Mouse (Mus musculus) brain, embryonic 14.5 days (tissue): ENCODE data around the gene Plcg2. TPM values are rescaled to one million over a fixed set of nuclear protein-coding genes. Genes with fewer than 3 reads are reported as not detected.

ENCODE experiments used
- DNase-seq: peaks from one replicate; pipeline ENCODE4 v3.0.0-alpha.2; 2011; ENCODE audit warnings: low read depth
- CTCF ChIP-seq: fragments of 200-500 bp; IDR thresholded peaks from 2 replicates; pipeline ENCODE4 v1.5.1; 2012; ENCODE audit warnings: inconsistent platforms, mild to moderate bottlenecking, moderate library complexity, borderline replicate concordance; ENCODE audit not compliant: insufficient read depth, insufficient read length; ENCODE audit errors: extremely low read depth
- POLR2A ChIP-seq: fragments of 200-500 bp; IDR thresholded peaks from 2 replicates; pipeline ENCODE4 v1.6.1; 2012; ENCODE audit warnings: mild to moderate bottlenecking, inconsistent platforms, borderline replicate concordance; ENCODE audit not compliant: poor library complexity, insufficient read depth, insufficient read length, severe bottlenecking; ENCODE audit errors: extremely low read depth
- polyA plus RNA-seq: library from polyadenylated mRNA; depleted of rRNA; stranded (reverse); fragments of >200 nt; gene quantifications from 2 replicates; pipeline ENCODE4 v1.2.3, GENCODE M21; 2012

Plcg2 gene
- polyA plus RNA-seq, 1 experiment, result 1.5 TPM

DNA sequence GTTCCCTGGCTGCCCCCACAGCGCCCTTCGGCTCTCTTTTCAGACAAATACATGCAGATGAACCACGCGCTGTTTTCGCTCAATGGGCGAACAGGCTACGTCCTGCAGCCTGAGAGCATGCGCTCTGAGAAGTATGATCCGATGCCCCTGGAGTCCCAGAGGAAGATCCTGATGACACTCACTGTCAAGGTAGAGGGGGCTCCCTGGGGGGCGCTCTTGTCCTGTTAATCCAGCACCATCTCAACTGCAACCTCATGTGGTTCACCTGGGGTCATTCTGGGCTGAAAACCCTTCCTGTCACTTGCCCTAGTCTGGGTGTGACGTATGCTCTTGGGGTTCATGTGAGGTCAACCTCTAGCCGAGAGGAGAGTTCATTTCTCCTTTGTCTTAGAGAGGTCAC is 114.8 kb downstream of the Plcg2 start:
- DNase-seq, result no peak
- TF ChIP-seq POLR2A (no peak), CTCF (no peak)

DNA sequence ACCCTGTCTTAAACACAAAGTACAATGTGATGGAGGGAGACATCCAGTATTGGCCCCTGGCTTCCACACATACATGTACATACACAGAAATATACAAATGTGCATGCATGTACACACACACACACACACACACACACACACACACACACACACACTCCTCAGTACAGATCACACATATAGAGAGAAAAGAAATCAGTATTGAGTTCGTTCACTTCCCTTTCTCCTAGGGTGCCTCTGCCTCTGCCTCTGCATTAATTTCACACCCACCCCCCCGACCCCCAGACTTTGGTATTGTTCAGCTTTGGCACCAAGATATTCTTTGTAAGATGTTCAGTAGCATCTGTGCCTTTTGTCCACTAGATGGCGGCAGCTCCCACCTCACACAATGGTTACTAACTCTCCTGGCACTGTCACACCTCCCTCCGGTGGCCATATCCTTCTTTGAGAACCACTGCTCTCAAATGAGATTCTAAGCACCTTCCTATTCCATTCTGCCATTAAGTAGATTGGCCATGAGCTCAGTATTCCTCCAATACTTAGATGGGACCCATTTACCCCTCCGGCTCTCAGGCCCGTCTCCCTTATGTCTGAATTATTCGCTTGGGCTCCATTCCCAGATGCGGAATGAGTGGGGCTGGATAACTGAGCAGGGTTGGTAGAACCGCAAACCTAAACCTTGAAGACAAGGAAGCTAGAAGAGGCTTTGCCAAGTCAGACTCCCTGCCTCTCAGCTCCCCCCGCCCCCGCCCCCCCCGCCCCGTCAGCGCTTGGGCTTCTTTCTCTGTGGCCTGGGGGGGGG is 128.1 kb downstream of the Plcg2 start:
- DNase-seq, result peak; percentile 88
- TF ChIP-seq CTCF (peak; percentile 84), POLR2A (no peak)

DNA sequence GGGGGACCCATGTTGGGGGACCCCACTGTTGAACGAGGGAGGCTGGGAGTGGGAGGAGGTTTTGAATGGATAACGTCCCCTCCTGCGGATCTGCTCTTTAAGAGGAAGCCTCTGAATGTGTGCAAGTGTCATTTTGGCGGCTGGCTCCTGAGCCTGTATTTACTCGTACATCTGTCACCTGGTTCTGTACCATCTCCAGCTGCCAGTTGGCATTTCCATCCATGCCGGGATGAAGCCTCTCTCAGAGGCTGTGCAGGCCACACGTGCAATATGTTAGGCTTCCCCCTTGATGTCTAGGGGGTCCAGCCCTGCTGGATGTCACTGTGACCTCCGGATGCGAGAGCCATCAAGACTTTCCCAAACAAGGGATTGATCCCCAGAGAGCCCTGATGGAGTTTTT is 129.0 kb downstream of the Plcg2 start:
- DNase-seq, result peak; percentile 20
- TF ChIP-seq CTCF (no peak), POLR2A (no peak)

DNA sequence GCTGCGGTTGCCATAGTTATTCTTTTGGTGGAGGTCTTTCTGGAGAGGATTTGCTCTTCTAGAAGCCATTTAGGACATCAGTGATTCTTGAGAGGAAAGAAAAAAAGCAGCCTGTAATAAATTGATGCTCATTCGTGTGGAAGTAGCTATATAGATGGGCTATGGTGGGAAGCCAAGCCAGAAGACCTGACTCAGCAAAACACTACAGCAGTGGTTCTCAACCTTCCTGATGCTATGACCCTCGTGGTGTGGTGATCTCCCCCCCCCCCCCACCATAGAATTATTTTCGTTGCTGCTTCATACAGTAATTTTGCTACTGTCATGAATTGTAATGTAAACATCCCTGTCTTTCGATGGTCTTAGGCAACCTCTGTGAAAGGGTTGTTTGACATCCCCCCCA is 134.4 kb downstream of the Plcg2 start:
- TF ChIP-seq POLR2A, result no peak
- no peak for TF ChIP-seq CTCF
- DNase-seq, result no peak

DNA sequence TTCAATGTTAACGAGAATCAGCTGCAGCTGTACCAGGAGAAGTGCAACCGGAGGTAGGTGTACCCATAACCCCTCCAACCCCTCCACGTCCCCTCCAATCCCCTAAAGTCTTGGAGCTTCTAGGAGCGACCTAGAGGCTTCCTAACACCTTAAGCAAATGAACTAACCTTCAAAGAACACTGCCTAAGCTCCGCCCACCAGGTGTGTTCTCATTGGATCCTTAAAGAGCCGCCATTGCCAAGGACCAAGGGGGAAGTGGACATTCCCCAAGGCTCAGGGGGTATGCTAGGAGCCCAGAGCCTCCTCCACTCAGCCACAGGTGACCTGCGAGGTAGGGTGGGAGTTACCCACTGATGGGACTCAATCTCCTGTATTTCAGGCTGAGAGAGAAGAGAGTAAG is 136.3 kb downstream of the Plcg2 start:
- no peak for DNase-seq
- TF ChIP-seq CTCF (no peak), POLR2A (no peak)

DNA sequence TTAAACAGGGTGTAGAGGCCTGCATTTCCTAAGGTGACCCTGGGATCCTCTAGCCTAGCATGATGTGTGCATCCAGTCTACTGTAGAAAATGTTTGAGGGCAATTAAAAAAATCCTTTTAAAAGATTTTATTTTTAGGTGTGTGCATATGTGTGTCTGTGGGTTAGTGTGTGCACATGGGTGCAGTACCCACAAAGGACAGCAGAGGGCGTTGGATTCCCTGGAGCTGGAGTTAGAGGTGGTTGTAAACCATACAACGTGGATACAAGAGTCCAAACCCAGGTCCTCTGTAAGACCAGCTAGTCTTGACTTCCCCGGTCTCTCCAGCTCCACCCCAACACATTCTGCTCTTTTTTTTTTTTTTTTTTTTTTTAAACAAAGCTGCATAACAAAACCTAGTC is 139.4 kb downstream of the Plcg2 start:
- TF ChIP-seq POLR2A (no peak), CTCF (peak; percentile 28; the same call in 1 of the 2 replicates)

DNA sequence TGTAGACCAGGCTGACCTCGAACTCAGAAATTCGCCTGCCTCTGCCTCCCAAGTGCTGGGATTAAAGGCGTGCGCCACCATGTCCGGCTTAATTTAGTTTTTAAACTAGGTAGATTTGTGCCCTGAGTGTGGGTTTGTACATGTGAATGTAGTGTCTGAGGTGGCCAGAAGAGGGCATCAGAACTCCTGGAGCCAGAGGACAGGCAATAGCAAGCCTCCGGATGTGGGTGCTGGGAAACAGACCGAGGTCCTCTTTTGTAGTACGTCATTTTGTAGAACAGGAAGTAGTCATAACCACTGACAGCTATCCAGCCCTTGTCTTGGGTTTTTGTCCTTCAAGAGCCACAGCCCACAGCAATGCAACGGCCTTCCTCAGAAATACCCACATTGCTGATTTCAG is 141.5 kb downstream of the Plcg2 start:
- TF ChIP-seq CTCF (no peak), POLR2A (no peak)
- no peak for DNase-seq

More for the DNA sequence above, 139.4 kb downstream of the Plcg2 start:
- DNase-seq, result no peak

DNA sequence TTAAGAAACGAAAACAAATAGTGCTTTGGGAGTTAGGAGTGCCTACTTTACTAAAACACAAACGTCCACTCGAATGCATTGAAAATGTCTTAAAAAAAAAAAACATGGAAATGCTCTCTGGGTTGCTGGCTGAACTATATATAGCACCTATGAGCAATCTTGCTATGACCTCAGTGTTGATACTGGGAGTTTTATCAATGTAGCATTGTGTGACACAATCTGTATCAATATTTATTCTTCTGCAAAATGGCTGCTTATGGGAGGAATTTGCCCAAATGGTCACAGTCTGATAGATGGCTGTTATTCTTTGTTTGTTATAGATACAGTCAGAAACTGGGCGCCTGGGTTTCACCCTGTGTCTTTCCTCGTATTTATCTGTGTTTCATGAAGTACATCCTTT is 147.4 kb downstream of the Plcg2 start:
- no peak for DNase-seq
- TF ChIP-seq POLR2A (no peak), CTCF (no peak)

DNA sequence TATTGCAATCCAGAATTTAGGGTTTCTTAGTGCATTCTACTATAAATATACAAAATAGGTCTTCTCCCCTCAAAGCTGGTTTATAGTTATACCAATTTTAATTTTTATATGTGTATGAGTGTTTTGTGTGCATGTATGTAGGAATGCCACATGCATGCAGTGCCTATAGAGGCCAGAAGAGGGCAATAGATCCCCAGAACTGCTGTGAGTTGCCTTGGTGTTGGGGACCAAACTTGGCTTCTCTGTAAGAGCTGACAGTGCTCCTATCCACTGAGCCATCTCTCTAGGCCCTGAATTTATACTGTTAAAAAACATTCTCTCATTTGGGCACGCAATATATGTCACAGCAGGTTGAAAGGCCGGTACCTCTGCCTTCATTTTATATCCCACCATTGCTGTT is 147.9 kb downstream of the Plcg2 start:
- DNase-seq, result peak; percentile 85
- TF ChIP-seq POLR2A (no peak), CTCF (peak; percentile 78)

DNA sequence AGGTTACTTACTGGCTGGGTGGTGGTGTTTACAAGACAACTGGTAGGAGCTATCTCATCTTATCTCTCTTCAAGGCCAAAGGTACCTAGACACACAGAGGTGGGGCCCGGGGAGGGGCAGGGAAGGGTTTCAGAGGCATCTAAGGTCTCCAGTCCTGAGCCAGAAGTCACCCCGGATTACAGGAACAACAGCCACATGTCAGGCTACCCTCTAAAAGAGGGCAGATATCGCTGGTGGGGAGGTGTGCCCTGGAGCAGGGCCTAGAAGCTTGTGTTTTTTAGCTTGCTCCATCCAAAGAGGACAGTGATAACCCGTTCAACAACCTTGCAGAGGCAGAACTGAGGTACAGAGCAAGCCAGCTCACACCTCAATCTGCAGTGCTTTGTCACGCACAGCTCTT is 148.3 kb downstream of the Plcg2 start:
- DNase-seq, result no peak
- no peak for TF ChIP-seq CTCF
- no peak for TF ChIP-seq POLR2A

DNA sequence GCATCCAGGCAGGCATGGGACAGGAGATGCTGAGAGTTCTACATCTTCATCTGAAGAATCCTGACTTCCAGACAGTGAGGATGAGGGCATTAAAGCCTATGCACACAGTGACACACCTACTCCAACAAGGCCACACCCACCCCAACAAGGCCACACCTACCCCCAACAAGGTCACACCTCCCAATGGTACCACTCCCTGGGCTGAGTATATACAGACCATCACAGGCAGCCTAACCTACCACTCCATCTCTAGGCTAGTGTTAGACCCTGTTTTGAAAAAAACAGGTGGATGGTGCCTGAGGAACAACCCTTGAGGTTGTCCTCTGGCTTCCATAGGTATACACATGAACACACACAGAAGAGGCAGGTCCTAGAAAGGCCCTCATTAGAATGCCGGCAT is 154.2 kb downstream of the Plcg2 start:
- no peak for DNase-seq
- no peak for TF ChIP-seq CTCF
- TF ChIP-seq POLR2A, result no peak

DNA sequence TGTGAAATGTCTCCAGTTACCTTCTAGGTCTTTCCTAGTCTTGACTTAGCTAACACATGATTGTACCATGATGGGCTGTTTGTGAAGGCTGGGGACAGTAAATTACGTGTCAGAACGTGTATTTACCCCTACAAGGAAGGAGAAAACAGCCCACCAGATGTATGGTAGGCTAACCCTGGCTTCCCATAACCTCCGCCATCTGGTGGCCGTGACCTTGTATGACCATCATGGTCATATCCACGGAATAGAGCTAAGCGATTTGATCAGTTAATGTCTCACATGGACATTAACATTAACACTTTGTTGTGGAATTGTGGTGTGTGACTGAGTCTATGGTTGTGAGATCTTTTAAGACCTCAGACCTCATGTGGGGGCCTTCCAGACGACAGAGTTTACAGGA is 160.9 kb downstream of the Plcg2 start:
- TF ChIP-seq CTCF (peak; percentile 13; the same call in 1 of the 2 replicates), POLR2A (no peak)
- DNase-seq, result no peak
